Mouse (Mus musculus): ENCODE measurements at regions not wholly inside any gene's neighbourhood (a gene's known extent, or its start where the extent isn't known, plus 50 kb on each side); places are given as distances from the start of the nearest gene placed in this dataset.

DNA sequence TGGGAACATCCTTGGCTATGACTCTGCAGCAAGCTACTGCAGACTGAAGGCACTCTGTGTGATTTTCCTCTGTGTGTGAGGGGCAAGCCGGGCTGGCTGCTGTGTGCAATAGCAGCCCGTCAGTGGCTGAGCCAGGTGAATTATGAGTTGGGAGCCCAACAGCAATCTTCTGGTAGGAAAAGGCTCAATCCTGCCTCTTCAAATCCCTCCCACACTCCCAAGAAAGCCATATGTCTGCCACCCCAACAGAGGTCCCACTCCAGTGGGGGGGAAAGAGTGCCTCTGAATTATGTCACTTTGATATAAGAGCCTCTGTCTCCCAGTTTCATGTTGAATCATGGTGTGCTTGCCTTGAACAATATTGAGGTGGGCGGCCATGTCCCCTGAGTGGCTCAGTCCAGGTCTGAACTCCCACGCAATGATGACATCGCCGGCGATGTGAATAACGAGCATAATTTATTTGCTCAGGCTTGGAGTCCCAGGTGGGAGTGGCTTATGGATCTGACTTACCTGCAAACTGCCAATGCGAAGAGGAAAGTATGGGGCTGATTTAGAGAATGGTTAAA is 97.9 kb downstream of the Cdc5l start:
- no peak for TF ChIP-seq CTCF (IDR thresholded peaks at IDR 0.05; ENCODE audit: insufficient read depth, low read length)
- TF ChIP-seq POLR2A (IDR thresholded peaks at IDR 0.05; ENCODE audit: borderline replicate concordance, extremely low read depth, low read depth, low read length), result no peak
